Mouse (Mus musculus): Measurements from ENCODE around the gene Vat1.
"Not testable (repeated sequence)": the region's sequence is repeated elsewhere in the genome, so short reads cannot be mapped to it uniquely, and the experiment has no call there.

The Vat1 gene

GRCm38 (mm10) chr11:101466552-101466950, 521 bp upstream of the Vat1 start:
- DNase-seq (ENCODE audit: low read depth, low spot score), result not testable (repeated sequence)

- no peak for DNase-seq (ENCODE audit: low read depth, low spot score)
Measured at GRCm38 (mm10) chr11:101465101-101465868, 745 bp downstream of the Vat1 start.

- DNase-seq (ENCODE audit: low read depth, low spot score), result no peak
Measured at GRCm38 (mm10) chr11:101464211-101465100, 1.6 kb downstream of the Vat1 start, which contains the start of gene Rnd2. TSS of gene Rnd2 (plus strand) at chr11:101464999.

GRCm38 (mm10) chr11:101462583-101463440, 3.2 kb downstream of the Vat1 start:
- no peak for DNase-seq (ENCODE audit: low read depth, low spot score)

GRCm38 (mm10) chr11:101462141-101462540, 3.9 kb downstream of the Vat1 start:
- DNase-seq (ENCODE audit: low read depth, low spot score), result no peak

- DNase-seq (ENCODE audit: low read depth, low spot score), result no peak
Measured at GRCm38 (mm10) chr11:101460321-101460720, 5.7 kb downstream of the Vat1 start.

- no peak for DNase-seq (ENCODE audit: low read depth, low spot score)
Measured at GRCm38 (mm10) chr11:101459716-101460115, 6.3 kb downstream of the Vat1 start.

- DNase-seq (ENCODE audit: low read depth, low spot score), result no peak
Measured at GRCm38 (mm10) chr11:101458217-101458616, 7.8 kb downstream of the Vat1 start.

- DNase-seq (ENCODE audit: low read depth, low spot score), result no peak
Measured at GRCm38 (mm10) chr11:101457631-101458030, 8.4 kb downstream of the Vat1 start.

GRCm38 (mm10) chr11:101455627-101456026, 10.4 kb downstream of the Vat1 start:
- no peak for DNase-seq (ENCODE audit: low read depth, low spot score)

- DNase-seq (ENCODE audit: low read depth, low spot score), result no peak
Measured at GRCm38 (mm10) chr11:101454702-101455101, 11.3 kb downstream of the Vat1 start.

- DNase-seq (ENCODE audit: low read depth, low spot score), result no peak
Measured at GRCm38 (mm10) chr11:101452093-101452774, 13.8 kb downstream of the Vat1 start.

- DNase-seq (ENCODE audit: low read depth, low spot score), result no peak
Measured at GRCm38 (mm10) chr11:101451536-101451935, 14.5 kb downstream of the Vat1 start.

GRCm38 (mm10) chr11:101450394-101450793, 15.6 kb downstream of the Vat1 start:
- no peak for DNase-seq (ENCODE audit: low read depth, low spot score)

- DNase-seq (ENCODE audit: low read depth, low spot score), result not testable (repeated sequence)
Measured at GRCm38 (mm10) chr11:101449596-101449995, 16.4 kb downstream of the Vat1 start.

GRCm38 (mm10) chr11:101448899-101449298, 17.1 kb downstream of the Vat1 start:
- no peak for DNase-seq (ENCODE audit: low read depth, low spot score)

GRCm38 (mm10) chr11:101448274-101448746, 17.7 kb downstream of the Vat1 start, which contains the start of gene Ifi35:
TSS of gene Ifi35 (plus strand) at chr11:101448407.
- no peak for DNase-seq (ENCODE audit: low read depth, low spot score)

- no peak for DNase-seq (ENCODE audit: low read depth, low spot score)
Measured at GRCm38 (mm10) chr11:101447786-101448185, 18.2 kb downstream of the Vat1 start.

- not testable (repeated sequence) for DNase-seq (ENCODE audit: low read depth, low spot score)
Measured at GRCm38 (mm10) chr11:101446860-101447259, 19.2 kb downstream of the Vat1 start.

- no peak for DNase-seq (ENCODE audit: low read depth, low spot score)
Measured at GRCm38 (mm10) chr11:101446319-101446718, 19.7 kb downstream of the Vat1 start.

- DNase-seq (ENCODE audit: low read depth, low spot score), result no peak
Measured at GRCm38 (mm10) chr11:101442760-101443159, 23.3 kb downstream of the Vat1 start.
